Mouse (Mus musculus): Measurements from ENCODE around the gene 2010111I01Rik.

DNA sequence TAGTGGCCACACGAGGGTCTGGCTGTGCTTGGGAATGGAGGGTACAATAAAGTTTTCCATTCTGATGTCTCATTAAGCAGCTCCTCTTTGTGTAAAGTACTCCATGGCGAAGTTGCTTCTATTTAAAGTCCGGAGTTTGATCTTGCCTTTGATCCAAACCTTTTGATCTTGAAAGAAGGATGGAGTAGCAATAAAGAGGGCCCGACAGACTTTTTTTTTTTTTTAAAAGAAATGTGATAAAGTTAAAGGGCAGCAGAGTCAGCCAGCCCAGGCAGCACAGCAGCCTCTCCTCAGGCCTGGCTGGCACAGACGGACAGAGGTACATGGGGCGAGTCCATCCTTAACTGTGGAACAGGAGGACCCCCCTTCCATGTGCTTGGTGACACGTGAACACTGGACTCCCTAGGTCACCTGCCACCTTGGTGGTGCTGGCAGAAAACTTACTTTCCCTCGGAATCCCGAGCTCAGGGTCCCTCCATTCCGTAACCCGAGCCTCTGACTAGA lies 274.7 kb downstream of the 2010111I01Rik start:
- TF ChIP-seq CTCF (IDR thresholded peaks at IDR 0.05; ENCODE audit: borderline replicate concordance, insufficient read depth, low read length) (no peak), POLR2A (IDR thresholded peaks at IDR 0.05; ENCODE audit: low read depth, low read length) (no peak)

All from embryonic fibroblast, embryonic 13.5 days (primary cell).